Mouse (Mus musculus) midbrain, postnatal 0 days (tissue): ENCODE measurements at regions not wholly inside any gene's neighbourhood (a gene's known extent, or its start where the extent isn't known, plus 50 kb on each side); places are given as distances from the start of the nearest gene placed in this dataset. TPM values are rescaled to one million over a fixed set of nuclear protein-coding genes. Genes with fewer than 3 reads are reported as not detected.

ENCODE experiments used
- ATAC-seq: fragments of 200-750 bp; cut with Nextera tagmentation; 2 replicates; pipeline ENCODE4 v1.8.0; 2017; ENCODE audit warnings: moderate number of reproducible peaks, mild to moderate bottlenecking, moderate TSS enrichment, moderate library complexity; ENCODE audit not compliant: low FRiP score
- DNase-seq: peaks from one replicate; pipeline ENCODE4 v3.0.0-alpha.2; 2015; ENCODE audit warnings: low spot score
- H3K27ac ChIP-seq: fragments of 300-500 bp; sonication (generic); 2 replicates; pipeline ENCODE4 v1.5.1; 2014; ENCODE audit warnings: low read depth, mild to moderate bottlenecking, low read length, mixed read lengths
- H3K27me3 ChIP-seq: fragments of 300-500 bp; sonication (generic); 2 replicates; pipeline ENCODE4 v1.6.1; 2014; ENCODE audit warnings: low read length, control low read depth, mixed read lengths; ENCODE audit not compliant: insufficient read depth
- H3K36me3 ChIP-seq: fragments of 300-500 bp; sonication (generic); 2 replicates; pipeline ENCODE4 v1.6.1; 2014; ENCODE audit warnings: low read length, control low read depth, mixed read lengths; ENCODE audit not compliant: insufficient read depth
- H3K4me1 ChIP-seq: fragments of 300-500 bp; sonication (generic); 2 replicates; pipeline ENCODE4 v1.6.1; 2014; ENCODE audit warnings: mild to moderate bottlenecking, control low read depth, antibody characterized with exemption, low read length, mixed read lengths; ENCODE audit not compliant: insufficient read depth
- H3K4me2 ChIP-seq: fragments of 300-500 bp; sonication (generic); 2 replicates; pipeline ENCODE4 v1.6.1; 2014; ENCODE audit warnings: low read depth, mild to moderate bottlenecking, low read length, mixed read lengths; ENCODE audit not compliant: poor library complexity, severe bottlenecking
- H3K4me3 ChIP-seq: fragments of 300-500 bp; sonication (generic); 2 replicates; pipeline ENCODE4 v1.5.1; 2014; ENCODE audit warnings: low read depth, mild to moderate bottlenecking, low read length, moderate library complexity
- H3K9ac ChIP-seq: fragments of 300-500 bp; sonication (generic); replicated peaks from 2 replicates; pipeline ENCODE4 v1.6.1; 2014; ENCODE audit warnings: mild to moderate bottlenecking, low read length, moderate library complexity, mixed read lengths; ENCODE audit not compliant: poor library complexity, severe bottlenecking
- H3K9me3 ChIP-seq: fragments of 300-500 bp; sonication (generic); 2 replicates; pipeline ENCODE4 v1.6.1; 2016; ENCODE audit warnings: low read length, control low read depth
- CTCF ChIP-seq: IDR thresholded peaks from 2 replicates; pipeline ENCODE4 v1.5.1; 2016; ENCODE audit warnings: antibody characterized with exemption, mild to moderate bottlenecking
- WGBS: fragments of 180-500 bp; shearing (Covaris S2); extraction: QIAGEN DNeasy Blood & Tissue Kit; methylation state at CpG from one replicate; pipeline ENCODE4 v1.1.7; 2014; 5-methylcytosine and 5-hydroxymethylcytosine counted together
- microRNA-seq: library from miRNA; unstranded; fragments of <30 nt; microRNA quantifications from one replicate; pipeline ENCODE4, GENCODE M21; 2016; ENCODE audit warnings: borderline number of aligned reads

GRCm38 (mm10) chr5:118502991-118503390, 57.5 kb upstream of the Med13l start:
- H3K4me3 ChIP-seq = no peak overlapping the region
- no peak for ATAC-seq
- no peak overlapping the region for H3K27ac ChIP-seq
- no peak overlapping the region for H3K9ac ChIP-seq
- DNase-seq = peak; percentile 46
- H3K27me3 ChIP-seq = no peaks in the 10 kb centered on the region
- H3K4me1 ChIP-seq = no peaks in the 10 kb centered on the region
- no peak for TF ChIP-seq CTCF
- no peak overlapping the region for H3K4me2 ChIP-seq
- 71% methylated on average over 15 of the region's 15 CpGs for WGBS
- no peaks in the 10 kb centered on the region for H3K36me3 ChIP-seq
- H3K9me3 ChIP-seq = no peaks in the 10 kb centered on the region

- ATAC-seq = no peak
- 90% methylated on average over 10 of the region's 10 CpGs for WGBS
- no peak for DNase-seq
- no peak for TF ChIP-seq CTCF
- Histone ChIP-seq H3K4me2 (no peak overlapping the region), H3K27me3 (no peaks in the 10 kb centered on the region), H3K9me3 (no peaks in the 10 kb centered on the region), H3K4me1 (no peaks in the 10 kb centered on the region), H3K4me3 (no peak overlapping the region), H3K9ac (no peak overlapping the region), H3K27ac (no peak overlapping the region), H3K36me3 (no peaks in the 10 kb centered on the region)
These were observed 56.3 kb upstream of the Med13l start for GRCm38 (mm10) chr5:118504170-118504569.

DNA sequence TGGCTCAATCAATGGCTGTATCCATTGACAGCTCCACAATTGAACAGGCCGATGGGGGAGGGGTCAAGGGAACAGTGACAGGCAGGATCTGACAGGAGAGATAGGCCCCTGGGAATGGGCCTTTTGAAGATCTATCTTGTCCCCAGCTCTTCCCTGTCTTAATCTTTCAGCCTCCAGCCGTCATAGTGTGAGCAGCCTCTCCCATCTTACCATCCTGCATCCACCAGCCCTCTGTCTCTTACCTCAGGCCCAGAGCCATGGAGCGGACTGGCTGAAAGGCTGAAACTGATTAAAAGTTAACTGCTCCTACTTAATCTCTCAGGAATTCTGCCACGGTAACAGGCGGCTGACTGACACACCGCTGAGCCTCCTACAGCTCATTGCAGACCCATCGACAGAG, 55.6 kb upstream of the Med13l start:
- Histone ChIP-seq H3K27me3 (no peaks in the 10 kb centered on the region; the same call in 1 of the 2 replicates), H3K9ac (no peak overlapping the region), H3K4me2 (no peak overlapping the region), H3K4me3 (no peak overlapping the region), H3K4me1 (no peaks in the 10 kb centered on the region), H3K9me3 (no peaks in the 10 kb centered on the region), H3K27ac (no peak overlapping the region), H3K36me3 (no peaks in the 10 kb centered on the region)
- no peak for TF ChIP-seq CTCF
- no peak for ATAC-seq
- no peak for DNase-seq
- WGBS = 21% methylated on average over 7 of the region's 7 CpGs

GRCm38 (mm10) chr5:118509871-118510270, 50.6 kb upstream of the Med13l start:
- Histone ChIP-seq H3K9me3 (no peaks in the 10 kb centered on the region), H3K27ac (no peak overlapping the region), H3K36me3 (no peaks in the 10 kb centered on the region), H3K4me1 (no peaks in the 10 kb centered on the region), H3K4me3 (no peak overlapping the region), H3K4me2 (no peak overlapping the region), H3K27me3 (peaks cover 4% of the 10 kb centered on the region; the same call in 1 of the 2 replicates), H3K9ac (no peak overlapping the region)
- no peak for DNase-seq
- no peak for ATAC-seq
- WGBS = 73% methylated on average over 5 of the region's 5 CpGs
- TF ChIP-seq CTCF = no peak

Small RNA genes lying in the stretch of these regions (microRNA-seq; reads per million reads assigned to microRNA genes)
- not detected for gene Gm26455
